Mouse (Mus musculus): ENCODE results near the gene F11.

DNA sequence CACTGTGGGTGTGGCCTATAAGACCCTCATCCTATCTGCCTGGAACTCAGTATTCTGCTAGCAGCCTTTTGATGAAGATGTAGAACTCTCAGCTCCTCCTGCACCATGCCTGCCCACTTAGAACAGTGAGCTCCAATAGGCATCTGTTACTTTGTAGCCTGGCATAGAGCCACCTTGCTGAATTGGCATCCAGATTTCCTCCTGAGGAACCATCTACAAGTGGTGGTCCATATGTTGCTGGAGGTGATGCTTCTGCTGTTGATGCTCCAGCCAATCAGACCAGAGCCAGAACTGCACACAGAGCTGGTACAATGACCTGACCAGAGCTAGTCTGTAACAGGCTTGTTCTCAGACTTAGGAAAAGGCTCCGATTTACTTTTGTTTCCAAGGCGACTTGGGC lies 30.0 kb upstream of the F11 start:
- TF ChIP-seq CTCF (IDR thresholded peaks at IDR 0.05; ENCODE audit: control insufficient read depth, insufficient read depth, insufficient read length) (no peak), MAX (IDR thresholded peaks at IDR 0.05) (no peak), USF1 (IDR thresholded peaks at IDR 0.05; ENCODE audit: low read depth) (no peak), MYOG (IDR thresholded peaks at IDR 0.05; ENCODE audit: control insufficient read depth, extremely low read depth, insufficient read length) (no peak), MYOD1 (IDR thresholded peaks at IDR 0.05; ENCODE audit: control insufficient read depth, insufficient read length, low read depth) (no peak)

Measured in C2C12 (cell line).